Mouse (Mus musculus): ENCODE results near the gene Rnf144b. TPM values are rescaled to one million over a fixed set of nuclear protein-coding genes. Genes with fewer than 3 reads are reported as not detected.

The Rnf144b gene
- 0.37 and 0.84 TPM in 2 replicates for polyA plus RNA-seq (2016; fragmentation: Nextera tagmentation; extraction: Ambion mirVana)

DNA sequence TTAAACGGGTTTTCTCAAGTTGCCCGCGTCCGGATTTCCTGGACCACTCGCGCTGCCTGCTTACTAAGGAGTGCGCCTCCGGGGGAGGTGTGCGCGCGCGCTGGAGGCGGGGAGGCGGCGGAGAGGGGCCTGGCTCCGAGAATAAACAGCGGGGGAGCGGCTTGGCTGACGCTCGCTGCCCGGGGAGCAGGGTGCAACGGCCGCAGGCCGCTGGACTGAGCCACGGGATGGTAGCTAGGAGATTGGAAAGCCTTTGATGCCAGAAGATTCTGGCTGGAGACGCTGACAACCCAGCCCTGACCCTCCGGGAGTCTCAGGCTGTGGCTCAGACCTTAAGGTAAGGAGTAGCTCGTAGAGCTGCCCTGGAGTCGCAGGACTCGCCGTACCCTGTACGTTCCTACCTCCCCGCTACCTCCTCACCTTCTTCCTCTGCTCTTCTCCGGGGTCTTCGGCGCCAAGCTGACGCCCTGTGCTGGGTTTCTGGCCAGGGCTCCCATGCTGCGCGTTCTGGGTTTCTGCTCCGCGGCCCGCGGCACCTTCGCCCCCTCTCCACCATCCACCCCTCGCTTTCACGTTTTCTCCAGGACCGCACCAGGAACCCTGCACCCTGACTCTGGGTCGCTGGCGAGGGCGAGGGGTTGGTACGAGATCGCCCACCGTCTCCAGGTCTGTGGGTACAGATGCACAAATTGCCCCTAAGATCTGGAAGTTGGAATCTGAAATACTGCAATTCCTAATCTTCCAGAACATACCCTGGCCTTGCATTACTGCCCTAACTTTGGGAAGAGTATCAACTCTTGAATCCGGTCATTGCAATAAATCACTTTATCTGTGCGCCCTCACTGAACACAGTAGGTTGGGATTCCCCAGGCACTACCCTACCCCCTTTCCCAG, at the start of gene Rnf144b:
Gene Rnf144b (plus strand): TSS at position 120 of the 894 bp plus-strand sequence.
- H3K9me3 ChIP-seq: no peaks in the 10 kb centered on the region
- peaks cover 14% of the 10 kb centered on the region for H3K4me1 ChIP-seq
- H3K36me3 ChIP-seq: no peaks in the 10 kb centered on the region
- no peak within 1 kb of the TSS for H3K27ac ChIP-seq (replicated peaks)
- peak within 1 kb of the TSS; percentile 53 for H3K4me3 ChIP-seq
- WGBS: 2% methylated on average over 55 of the region's 55 CpGs
- peak within 1 kb of the TSS; percentile 49; the same call in 1 of the 2 replicates for H3K9ac ChIP-seq (replicated peaks)
- peak within 1 kb of the TSS; percentile 97 for H3K4me2 ChIP-seq (replicated peaks)
- H3K27me3 ChIP-seq: peaks cover 44% of the 10 kb centered on the region
- ATAC-seq (ENCODE audit: low FRiP score, low read depth): no peak

DNA sequence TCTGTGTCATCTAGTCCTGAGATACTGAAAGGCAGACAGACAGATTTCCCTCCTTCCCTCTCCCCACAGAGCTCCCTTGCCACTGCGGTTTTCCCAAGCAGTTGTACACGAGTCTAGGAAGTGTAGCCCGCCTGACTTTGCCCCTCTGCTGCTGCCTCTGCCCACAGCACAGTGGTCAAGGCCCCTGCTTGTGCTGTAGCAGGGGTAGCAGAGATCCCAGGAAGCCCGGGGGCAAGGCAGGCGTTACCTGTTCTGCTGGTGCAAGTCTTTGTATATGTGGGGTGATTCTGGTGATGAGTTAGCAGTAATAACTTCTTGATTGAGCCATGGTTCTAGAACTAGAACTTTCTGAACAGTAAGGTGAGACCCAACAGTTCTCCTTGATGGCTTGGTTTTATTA, 46.3 kb upstream of the Rnf144b start:
- Histone ChIP-seq H3K9me3 (no peaks in the 10 kb centered on the region), H3K4me3 (no peak overlapping the region), H3K36me3 (peaks cover 75% of the 10 kb centered on the region), H3K4me1 (no peaks in the 10 kb centered on the region), H3K27me3 (no peaks in the 10 kb centered on the region), H3K9ac (replicated peaks) (no peak overlapping the region), H3K27ac (replicated peaks) (no peak overlapping the region), H3K4me2 (replicated peaks) (no peak overlapping the region)
- ATAC-seq (ENCODE audit: low FRiP score, low read depth): no peak
- 91% methylated on average over 5 of the region's 5 CpGs for WGBS

DNA sequence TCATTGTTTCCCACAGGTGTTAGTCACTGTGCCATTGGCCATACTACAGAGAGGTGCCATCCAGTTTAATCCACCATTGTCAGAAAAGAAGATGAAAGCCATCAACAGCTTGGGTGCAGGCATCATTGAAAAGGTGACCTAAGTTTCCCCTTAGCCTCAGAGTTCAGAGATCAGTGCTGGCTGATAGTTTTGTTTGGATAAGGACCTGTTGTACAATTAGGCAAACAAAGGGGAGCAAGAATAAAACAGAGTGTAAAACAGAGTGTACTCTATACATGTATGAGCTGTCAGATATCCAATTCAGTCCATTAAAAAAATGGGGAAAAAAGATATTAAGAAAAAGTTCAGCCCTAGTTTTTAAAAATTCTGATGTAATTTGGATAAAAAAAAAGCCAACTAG, 45.1 kb upstream of the Rnf144b start:
- no peak overlapping the region for H3K9ac ChIP-seq (replicated peaks)
- H3K36me3 ChIP-seq: peaks cover 77% of the 10 kb centered on the region
- no peak overlapping the region for H3K27ac ChIP-seq (replicated peaks)
- ATAC-seq (ENCODE audit: low FRiP score, low read depth): no peak
- H3K4me1 ChIP-seq: no peaks in the 10 kb centered on the region
- H3K9me3 ChIP-seq: no peaks in the 10 kb centered on the region
- H3K4me3 ChIP-seq: no peak overlapping the region
- H3K27me3 ChIP-seq: no peaks in the 10 kb centered on the region
- H3K4me2 ChIP-seq (replicated peaks): no peak overlapping the region

DNA sequence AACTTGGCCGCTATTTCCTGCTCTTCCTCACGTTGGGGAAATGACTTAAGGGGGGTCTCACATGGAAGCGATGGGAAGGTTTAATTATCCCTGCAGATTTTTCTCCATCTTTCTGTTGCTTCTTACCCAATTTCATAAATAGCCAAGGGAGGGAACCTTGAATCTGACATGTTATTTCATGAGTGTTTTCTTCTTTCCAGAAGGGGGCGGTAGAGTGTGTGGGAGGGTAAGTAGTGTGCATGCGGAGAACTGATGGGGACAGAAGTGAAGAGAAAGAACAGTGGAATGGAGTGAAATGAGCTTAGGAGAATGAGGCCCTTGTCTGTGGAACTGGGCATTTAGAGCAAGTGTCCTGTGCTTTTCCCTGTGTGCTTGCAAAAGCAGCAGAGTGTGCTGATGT, 43.7 kb upstream of the Rnf144b start:
- Histone ChIP-seq H3K27ac (replicated peaks) (no peak overlapping the region), H3K4me2 (replicated peaks) (no peak overlapping the region), H3K9ac (replicated peaks) (no peak overlapping the region), H3K9me3 (no peaks in the 10 kb centered on the region), H3K4me1 (no peaks in the 10 kb centered on the region), H3K4me3 (no peak overlapping the region), H3K27me3 (no peaks in the 10 kb centered on the region), H3K36me3 (peaks cover 67% of the 10 kb centered on the region)
- 69% methylated on average over 5 of the region's 5 CpGs for WGBS
- no peak for ATAC-seq (ENCODE audit: low FRiP score, low read depth)

DNA sequence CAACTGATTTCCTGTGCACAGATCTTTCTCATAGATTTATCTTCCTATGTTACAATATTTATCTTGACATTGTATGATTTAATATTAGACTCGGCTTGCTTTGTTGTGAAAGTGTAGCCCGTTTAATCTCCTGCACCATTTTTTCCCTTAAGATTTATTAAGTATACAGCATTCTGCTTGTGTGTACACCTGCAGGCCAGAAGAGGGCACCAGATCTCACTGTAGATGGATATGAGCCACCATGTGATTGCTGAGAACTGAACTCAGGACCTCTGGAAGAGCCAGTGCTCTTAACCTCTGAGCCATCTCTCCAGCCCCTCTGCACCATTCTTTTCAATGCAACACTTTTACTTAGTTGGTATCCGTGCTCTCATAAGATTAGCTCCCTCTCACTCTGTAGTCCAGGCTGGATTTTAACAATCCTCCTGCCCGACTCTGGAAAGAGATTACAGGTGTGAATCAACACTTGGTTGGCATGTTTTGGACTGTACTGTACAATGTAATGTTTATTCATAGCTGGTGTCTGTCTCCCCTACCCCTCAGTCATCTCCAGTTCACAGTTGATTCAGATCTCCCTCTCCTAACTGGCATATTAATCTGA, 41.5 kb upstream of the Rnf144b start:
- ATAC-seq (ENCODE audit: low FRiP score, low read depth): no peak
- Histone ChIP-seq H3K4me1 (no peaks in the 10 kb centered on the region), H3K9me3 (no peaks in the 10 kb centered on the region), H3K27ac (replicated peaks) (no peak overlapping the region), H3K9ac (replicated peaks) (no peak overlapping the region), H3K4me3 (no peak overlapping the region), H3K36me3 (peaks cover 56% of the 10 kb centered on the region), H3K4me2 (replicated peaks) (no peak overlapping the region), H3K27me3 (no peaks in the 10 kb centered on the region)
- WGBS: 89% methylated on average over 4 of the region's 4 CpGs

DNA sequence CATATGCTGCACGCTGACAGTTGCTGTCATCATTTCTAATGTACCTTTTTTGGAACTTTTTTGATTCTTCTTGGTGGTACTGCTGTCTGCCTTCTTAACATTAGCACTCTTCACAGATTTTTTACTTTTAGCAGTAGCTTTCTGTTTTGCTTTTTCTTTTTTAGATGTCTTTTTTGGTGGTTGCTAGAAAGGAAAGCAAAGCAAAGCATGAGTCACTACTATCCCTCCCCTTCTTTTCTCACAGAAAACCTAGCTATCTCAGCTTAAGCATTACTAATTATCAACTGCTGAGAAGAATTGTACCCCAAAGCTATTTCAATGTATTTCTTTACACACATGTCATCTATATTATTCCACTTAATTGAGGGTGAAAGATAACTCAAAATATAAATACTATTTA, 34.0 kb upstream of the Rnf144b start:
- WGBS: 100% methylated on average over 1 of the region's 1 CpGs
- H3K9me3 ChIP-seq: no peaks in the 10 kb centered on the region
- no peak overlapping the region for H3K4me3 ChIP-seq
- no peak for ATAC-seq (ENCODE audit: low FRiP score, low read depth)
- H3K36me3 ChIP-seq: peaks cover 49% of the 10 kb centered on the region
- H3K27me3 ChIP-seq: no peaks in the 10 kb centered on the region
- no peak overlapping the region for H3K9ac ChIP-seq (replicated peaks)
- H3K4me2 ChIP-seq (replicated peaks): no peak overlapping the region
- H3K27ac ChIP-seq (replicated peaks): no peak overlapping the region
- no peaks in the 10 kb centered on the region for H3K4me1 ChIP-seq

DNA sequence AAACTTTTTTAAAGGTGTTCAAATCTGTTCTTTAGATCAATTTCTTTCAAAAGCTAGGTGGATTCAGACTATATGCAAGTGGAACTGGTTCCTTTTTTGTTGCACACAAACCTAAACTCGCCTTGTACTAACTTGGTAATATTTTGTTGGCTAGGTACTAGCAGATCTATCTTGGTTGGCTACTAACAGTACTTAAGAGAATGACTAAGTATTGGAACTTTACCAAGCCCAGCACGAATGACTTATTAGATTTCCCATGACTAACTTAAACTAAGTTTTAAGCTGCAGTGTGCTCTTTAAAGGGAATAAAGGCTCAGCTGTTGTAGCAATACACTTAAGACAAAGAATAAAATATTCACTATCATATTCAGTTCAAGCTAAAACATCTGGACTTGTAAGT, 33.2 kb upstream of the Rnf144b start:
- Histone ChIP-seq H3K36me3 (peaks cover 57% of the 10 kb centered on the region), H3K4me2 (replicated peaks) (no peak overlapping the region), H3K9ac (replicated peaks) (no peak overlapping the region), H3K27me3 (no peaks in the 10 kb centered on the region), H3K27ac (replicated peaks) (no peak overlapping the region), H3K9me3 (no peaks in the 10 kb centered on the region), H3K4me3 (no peak overlapping the region), H3K4me1 (no peaks in the 10 kb centered on the region)
- no peak for ATAC-seq (ENCODE audit: low FRiP score, low read depth)
- WGBS: 89% methylated on average over 2 of the region's 2 CpGs

DNA sequence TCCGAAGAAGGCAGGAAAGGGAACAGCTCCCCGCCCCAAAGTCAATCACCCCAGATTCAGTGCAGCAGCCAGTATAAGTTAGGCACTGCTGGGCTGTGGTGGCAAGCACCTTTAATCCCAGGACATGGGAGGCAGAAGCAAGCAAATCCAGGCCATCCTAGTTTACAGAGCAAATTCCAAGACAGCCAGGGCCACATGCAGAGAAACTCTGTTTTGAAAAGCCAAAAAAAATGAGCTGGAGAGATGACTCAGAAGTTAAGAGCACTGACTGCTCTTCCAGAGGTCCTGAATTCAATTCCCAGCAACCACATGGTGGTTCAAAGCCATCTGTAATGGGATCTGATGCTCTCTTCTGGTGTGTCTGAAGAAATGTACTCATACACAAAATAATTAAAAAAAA, 28.7 kb upstream of the Rnf144b start:
- ATAC-seq (ENCODE audit: low FRiP score, low read depth): no peak
- no peak overlapping the region for H3K4me2 ChIP-seq (replicated peaks)
- no peak overlapping the region for H3K27ac ChIP-seq (replicated peaks)
- H3K9me3 ChIP-seq: no peaks in the 10 kb centered on the region
- H3K27me3 ChIP-seq: no peaks in the 10 kb centered on the region
- peaks cover 62% of the 10 kb centered on the region for H3K36me3 ChIP-seq
- no peak overlapping the region for H3K4me3 ChIP-seq
- no peak overlapping the region for H3K9ac ChIP-seq (replicated peaks)
- WGBS: 98% methylated on average over 2 of the region's 2 CpGs
- H3K4me1 ChIP-seq: no peaks in the 10 kb centered on the region

DNA sequence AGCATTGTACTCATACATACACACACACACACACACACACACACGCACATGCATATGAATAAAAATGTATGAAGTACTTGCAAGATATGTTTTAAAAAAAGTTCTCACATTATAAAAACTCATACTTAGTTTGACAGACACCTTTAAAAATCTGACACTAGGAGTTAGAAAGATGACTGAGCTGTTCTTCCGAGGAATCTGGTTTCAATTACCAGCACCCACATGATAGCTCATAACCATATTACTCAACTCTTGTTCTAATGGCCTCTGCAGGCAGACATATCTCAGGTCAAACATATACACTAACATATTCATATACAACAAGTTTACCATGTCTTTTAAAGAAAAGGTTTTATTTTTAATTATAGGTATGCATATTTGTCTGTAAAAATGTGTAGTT, 25.9 kb upstream of the Rnf144b start:
- Histone ChIP-seq H3K36me3 (peaks cover 64% of the 10 kb centered on the region), H3K27me3 (no peaks in the 10 kb centered on the region), H3K27ac (replicated peaks) (no peak overlapping the region), H3K9me3 (no peaks in the 10 kb centered on the region), H3K4me1 (no peaks in the 10 kb centered on the region), H3K4me2 (replicated peaks) (no peak overlapping the region), H3K9ac (replicated peaks) (no peak overlapping the region), H3K4me3 (no peak overlapping the region)
- ATAC-seq (ENCODE audit: low FRiP score, low read depth): no peak
- 89% methylated on average over 2 of the region's 2 CpGs for WGBS

DNA sequence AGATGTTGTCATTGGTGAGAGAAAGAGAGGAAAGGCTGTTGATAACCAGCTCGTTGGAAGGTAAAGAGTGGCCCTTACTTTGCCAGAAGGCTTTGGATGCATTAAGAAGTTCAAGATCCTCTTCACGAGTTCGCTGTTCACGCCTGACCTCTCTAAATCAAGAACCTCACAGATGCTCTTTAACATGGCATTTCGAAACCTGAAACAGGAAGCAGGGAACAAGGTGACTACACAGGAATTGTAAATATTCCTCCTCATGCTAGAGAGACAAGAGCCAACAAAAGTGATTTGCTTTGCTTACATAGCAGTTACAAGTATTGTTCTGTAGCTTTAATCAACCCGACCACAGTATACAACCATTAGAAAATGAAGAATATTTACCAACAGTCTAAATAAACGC, 23.2 kb upstream of the Rnf144b start:
- Histone ChIP-seq H3K4me1 (peaks cover 15% of the 10 kb centered on the region), H3K36me3 (peaks cover 48% of the 10 kb centered on the region), H3K9me3 (no peaks in the 10 kb centered on the region), H3K4me3 (no peak overlapping the region), H3K27ac (replicated peaks) (no peak overlapping the region), H3K9ac (replicated peaks) (no peak overlapping the region), H3K27me3 (no peaks in the 10 kb centered on the region), H3K4me2 (replicated peaks) (no peak overlapping the region)
- WGBS: 81% methylated on average over 7 of the region's 7 CpGs
- ATAC-seq (ENCODE audit: low FRiP score, low read depth): no peak

DNA sequence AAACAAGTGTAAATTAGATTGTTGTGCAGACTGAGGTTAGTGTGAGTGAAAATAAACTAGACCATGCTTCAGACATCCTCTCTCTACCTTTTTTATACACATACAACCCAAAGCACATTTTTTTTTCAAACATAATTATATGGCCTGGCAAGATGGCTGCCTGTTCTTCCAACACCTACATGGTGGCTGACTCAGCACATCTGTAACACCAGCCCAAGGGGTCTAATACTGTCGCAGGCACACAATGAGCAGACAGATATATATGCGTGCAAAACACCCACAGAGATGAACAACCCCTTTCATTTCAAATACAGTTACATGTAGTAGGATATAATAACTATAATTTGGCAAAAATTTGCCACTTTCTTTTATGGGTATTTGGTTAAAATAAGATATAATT, 21.9 kb upstream of the Rnf144b start:
- Histone ChIP-seq H3K27me3 (no peaks in the 10 kb centered on the region), H3K4me1 (peaks cover 16% of the 10 kb centered on the region), H3K4me3 (no peak overlapping the region), H3K4me2 (replicated peaks) (no peak overlapping the region), H3K9ac (replicated peaks) (no peak overlapping the region), H3K27ac (replicated peaks) (no peak overlapping the region), H3K36me3 (peaks cover 35% of the 10 kb centered on the region), H3K9me3 (no peaks in the 10 kb centered on the region)
- 88% methylated on average over 2 of the region's 2 CpGs for WGBS
- no peak for ATAC-seq (ENCODE audit: low FRiP score, low read depth)

DNA sequence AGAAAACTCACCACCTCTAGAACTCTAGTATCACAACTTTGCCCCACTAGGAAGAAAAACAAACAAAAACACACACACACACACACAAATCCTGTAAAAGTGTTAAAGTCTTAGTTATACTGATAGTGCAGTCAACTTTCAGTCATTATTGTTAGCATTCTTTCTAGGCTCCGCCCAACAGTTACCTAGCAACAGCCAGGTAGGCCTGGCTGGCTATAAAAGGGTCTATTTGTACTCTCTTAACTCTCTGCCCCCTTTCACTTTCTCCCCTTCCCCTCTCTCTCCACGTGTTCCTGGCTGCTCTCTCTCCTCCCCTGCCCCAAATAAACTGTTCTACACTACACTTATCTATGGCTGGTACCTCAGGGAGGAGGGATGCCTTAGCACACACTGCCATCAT, 18.3 kb upstream of the Rnf144b start:
- Histone ChIP-seq H3K27ac (replicated peaks) (no peak overlapping the region), H3K36me3 (peaks cover 16% of the 10 kb centered on the region), H3K4me2 (replicated peaks) (peak overlapping the region; percentile 70), H3K27me3 (0 out of 2 replicates have a peak, but pooled peaks cover 5% of the 10 kb centered on the region), H3K4me3 (peak overlapping the region; percentile 97), H3K9ac (replicated peaks) (peak overlapping the region; percentile 58; the same call in 1 of the 2 replicates), H3K9me3 (no peaks in the 10 kb centered on the region), H3K4me1 (peaks cover 27% of the 10 kb centered on the region)
- 19% methylated on average over 2 of the region's 2 CpGs for WGBS
- no peak for ATAC-seq (ENCODE audit: low FRiP score, low read depth)
